Mouse (Mus musculus) bone marrow macrophage, adult 2 months (primary cell): ENCODE results near the gene Ncf4.

Experiments used
- CTCF ChIP-seq: IDR thresholded peaks from 2 replicates; pipeline ENCODE4 v1.5.1; 2012; ENCODE audit warnings: low read depth, mild to moderate bottlenecking, low read length, moderate library complexity
- POLR2A ChIP-seq: IDR thresholded peaks from 2 replicates; pipeline ENCODE4 v1.6.1; 2012; ENCODE audit warnings: mild to moderate bottlenecking, low read depth, low read length, borderline replicate concordance

- TF ChIP-seq CTCF: no peak
- no peak for TF ChIP-seq POLR2A
Measured at GRCm38 (mm10) chr15:78246143-78247116, 1.8 kb downstream of the Ncf4 start.
